11 mouse cellular contexts compared by ENCODE assay signal in genomic region chr5:65850765-65851164, GRCm38 (mm10). TPM values are rescaled to one million over a fixed set of nuclear protein-coding genes. Genes with fewer than 3 reads are reported as not detected.
DNase-seq lines count a peak whose midpoint lies in the region; ATAC-seq and TF ChIP-seq lines count a peak whose summit lies in the region.
"Had no signal": no experiment of that assay in that cellular context is flagged by ENCODE, and none has a peak within 500 bp of the region (broad histone marks: within the 10 kb centered on the region; RNA-seq: fewer than 3 reads in every experiment).

No protein-coding gene starts in this region.

- no peak for ATAC-seq in lung, embryonic 16.5 days (ENCODE audit: low read depth)
- peak; percentile 52 for ATAC-seq in common myeloid progenitor, adult 5-6 weeks (replicated peaks; ENCODE audit: low read depth, poor library complexity, severe bottlenecking)
- peak; percentile 51 for ATAC-seq in neutrophil, adult 5-6 weeks (ENCODE audit: extremely low read depth, insufficient number of reproducible peaks, low FRiP score, poor library complexity, severe bottlenecking)

- H3K27ac ChIP-seq in lung, embryonic 16.5 days (ENCODE audit: low read length): no peak overlapping the region
- H3K27ac ChIP-seq: heart, embryonic 13.5 days; limb, embryonic 12.5 days had no signal

- H3K27me3 ChIP-seq in lung, embryonic 16.5 days (ENCODE audit: control insufficient read depth, insufficient read depth, low read depth, low read length): no peaks in the 10 kb centered on the region
- H3K27me3 ChIP-seq: heart, embryonic 13.5 days; limb, embryonic 12.5 days had no signal

- peak overlapping the region; percentile 28; the same call in 1 of the 2 replicates for H3K9ac ChIP-seq in lung, embryonic 16.5 days (ENCODE audit: low read length)
- H3K9ac ChIP-seq: heart, embryonic 13.5 days; limb, embryonic 12.5 days had no signal

- H3K4me3 ChIP-seq in lung, embryonic 16.5 days (ENCODE audit: low read length): no peak overlapping the region
- H3K4me3 ChIP-seq in lung, adult 2 months (replicated peaks; ENCODE audit: extremely low read depth, low read depth, low read length): no peak overlapping the region
- H3K4me3 ChIP-seq: heart, embryonic 13.5 days; limb, embryonic 12.5 days had no signal

- no peak for TF ChIP-seq POLR2A in lung, adult 2 months (IDR thresholded peaks at IDR 0.05; ENCODE audit: borderline replicate concordance, extremely low read depth, low read depth, low read length)

- no peak overlapping the region for H3K4me2 ChIP-seq in lung, embryonic 16.5 days (ENCODE audit: low read depth, low read length)
- H3K4me2 ChIP-seq: heart, embryonic 13.5 days; limb, embryonic 12.5 days had no signal

- no peak for TF ChIP-seq CTCF in lung, adult 2 months (IDR thresholded peaks at IDR 0.05; ENCODE audit: insufficient read depth, low read length)

- no peaks in the 10 kb centered on the region for H3K9me3 ChIP-seq in lung, embryonic 16.5 days (ENCODE audit: control insufficient read depth, low read length)
- H3K9me3 ChIP-seq: heart, embryonic 13.5 days; limb, embryonic 12.5 days had no signal

- 37% methylated on average over 11 of the region's 11 CpGs for WGBS in lung, embryonic 16.5 days
- 32% methylated on average over 11 of the region's 11 CpGs for WGBS in lung, adult 2 months

- H3K4me1 ChIP-seq in lung, embryonic 16.5 days (replicated peaks; ENCODE audit: control insufficient read depth, insufficient read depth, low read length): no peaks in the 10 kb centered on the region
- no peaks in the 10 kb centered on the region for H3K4me1 ChIP-seq in lung, adult 2 months (ENCODE audit: control insufficient read depth, insufficient read depth, low read length)
- H3K4me1 ChIP-seq: limb, embryonic 12.5 days had no signal

- no peak for DNase-seq in lung, adult 2 months
- no peak for DNase-seq in frontal cortex, postnatal 36 days (ENCODE audit: low spot score in 2 of 2)
- DNase-seq in urinary bladder, adult 18-20 months (ENCODE audit: low spot score in 2 of 2): no peak
- no peak for DNase-seq in cerebellum, postnatal 4 days (ENCODE audit: low spot score in 2 of 2)
- DNase-seq: adrenal gland, adult 8-10 months; cerebellum, adult 11 months had no signal

- no peaks in the 10 kb centered on the region for H3K36me3 ChIP-seq in lung, embryonic 16.5 days (ENCODE audit: control insufficient read depth, insufficient read depth, low read length)
- H3K36me3 ChIP-seq: heart, embryonic 13.5 days; limb, embryonic 12.5 days had no signal

RNA-seq across cellular contexts. Expression of gene Rhoh, which starts 10.2 kb away (rescaled TPM):
- polyA plus RNA-seq in lung, embryonic 16.5 days (2015; fragmentation: Nextera tagmentation; extraction: Ambion mirVana): 1.3 and 4.1 TPM in 2 replicates
- polyA plus RNA-seq in lung, adult 2 months (2012; rRNA removed): 2.7 and 3.5 TPM in 2 replicates
- total RNA-seq in common myeloid progenitor, adult 5-6 weeks (2017): 33.6 and 46.6 TPM in 2 replicates
- 148 and 161 TPM in 2 replicates for total RNA-seq in neutrophil, adult 5-6 weeks (2017)
